Mouse (Mus musculus): ENCODE data around the gene Gm28051. TPM values are rescaled to one million over a fixed set of nuclear protein-coding genes. Genes with fewer than 3 reads are reported as not detected.

Gm28051 gene
- not detected for total RNA-seq (2021)
- long read RNA-seq, experiment 1 = 0 reads
- long read RNA-seq, experiment 2 = 0 reads

GRCm38 (mm10) chr12:102757689-102758402, at the start of gene Gm28051, which contains the start of the genes Gon7 and Ubr7:
Gm28051 (minus strand) TSS chr12:102757765.
Gon7 (minus strand) TSS chr12:102757803.
Ubr7 (plus strand) TSS chr12:102757967.
- peak; percentile 95 to 96 for DNase-seq

GRCm38 (mm10) chr12:102799528-102799927, 42.0 kb upstream of the Gm28051 start:
- intact Hi-C loops (cut with DNase I) = no loop called here
- no peak for DNase-seq

More at GRCm38 (mm10) chr12:102757689-102758402, at the start of gene Gm28051, which contains the start of the genes Gon7 and Ubr7:
- intact Hi-C loops (cut with DNase I) = loop anchor here (2.0 kb wide), 1 partner anchor 119 kb away; no protein-coding TSS in a partner anchor

- DNase-seq = no peak
- intact Hi-C loops (cut with DNase I) = no loop called here
These were observed 30.4 kb upstream of the Gm28051 start for GRCm38 (mm10) chr12:102787927-102788326.

- intact Hi-C loops (cut with DNase I) = no loop called here
- DNase-seq = no peak
These were observed 28.0 kb upstream of the Gm28051 start for GRCm38 (mm10) chr12:102785593-102785985.

GRCm38 (mm10) chr12:102784899-102785592, 27.5 kb upstream of the Gm28051 start:
- no peak for DNase-seq
- intact Hi-C loops (cut with DNase I) = no loop called here

GRCm38 (mm10) chr12:102782841-102783240, 25.3 kb upstream of the Gm28051 start:
- no peak for DNase-seq

GRCm38 (mm10) chr12:102779452-102779851, 21.9 kb upstream of the Gm28051 start:
- intact Hi-C loops (cut with DNase I) = no loop called here
- no peak for DNase-seq

More at GRCm38 (mm10) chr12:102782841-102783240, 25.3 kb upstream of the Gm28051 start:
- intact Hi-C loops (cut with DNase I) = no loop called here

GRCm38 (mm10) chr12:102778151-102778550, 20.6 kb upstream of the Gm28051 start:
- intact Hi-C loops (cut with DNase I) = no loop called here

GRCm38 (mm10) chr12:102776035-102776434, 18.5 kb upstream of the Gm28051 start:
- no peak for DNase-seq
- intact Hi-C loops (cut with DNase I) = no loop called here

More at GRCm38 (mm10) chr12:102778151-102778550, 20.6 kb upstream of the Gm28051 start:
- DNase-seq = no peak

- no peak for DNase-seq
- intact Hi-C loops (cut with DNase I) = no loop called here
These were observed 15.1 kb upstream of the Gm28051 start for GRCm38 (mm10) chr12:102772676-102773075.

GRCm38 (mm10) chr12:102771601-102772000, 14.0 kb upstream of the Gm28051 start:
- intact Hi-C loops (cut with DNase I) = no loop called here
- no peak for DNase-seq

GRCm38 (mm10) chr12:102769000-102769399, 11.4 kb upstream of the Gm28051 start:
- intact Hi-C loops (cut with DNase I) = no loop called here
- DNase-seq = no peak

GRCm38 (mm10) chr12:102763696-102764095, 6.1 kb upstream of the Gm28051 start:
- intact Hi-C loops (cut with DNase I) = no loop called here
- no peak for DNase-seq

- no peak for DNase-seq
- intact Hi-C loops (cut with DNase I) = no loop called here
These were observed 4.1 kb upstream of the Gm28051 start for GRCm38 (mm10) chr12:102761668-102762067.

- DNase-seq = no peak
- intact Hi-C loops (cut with DNase I) = loop anchor here (2.0 kb wide), 1 partner anchor 118 kb away; no protein-coding TSS in a partner anchor
These were observed 1.4 kb upstream of the Gm28051 start for GRCm38 (mm10) chr12:102758936-102759335.

- DNase-seq = no peak
- intact Hi-C loops (cut with DNase I) = loop anchor here (2.0 kb wide), 1 partner anchor 118 kb away; no protein-coding TSS in a partner anchor
These were observed 815 bp upstream of the Gm28051 start, which contains the start of gene Gm20604 for GRCm38 (mm10) chr12:102758403-102758756. Gm20604 (minus strand) TSS chr12:102758672.

GRCm38 (mm10) chr12:102757055-102757688, 393 bp downstream of the Gm28051 start:
- intact Hi-C loops (cut with DNase I) = no loop called here
- DNase-seq = peak in 1 of 2 experiments; percentile 79

GRCm38 (mm10) chr12:102756304-102756703, 1.3 kb downstream of the Gm28051 start:
- intact Hi-C loops (cut with DNase I) = no loop called here
- DNase-seq = no peak

GRCm38 (mm10) chr12:102748256-102748655, 9.3 kb downstream of the Gm28051 start:
- DNase-seq = no peak
- intact Hi-C loops (cut with DNase I) = no loop called here

- DNase-seq = no peak
- intact Hi-C loops (cut with DNase I) = no loop called here
These were observed 12.7 kb downstream of the Gm28051 start for GRCm38 (mm10) chr12:102744839-102745238.
